Mouse (Mus musculus) liver, embryonic 14.5 days (tissue): ENCODE data around the gene Adgra1.

Experiments used
- CTCF ChIP-seq: IDR thresholded peaks from 2 replicates; pipeline ENCODE4 v1.5.1; 2016; ENCODE audit warnings: antibody characterized with exemption, low read depth, control low read depth
- EP300 ChIP-seq: IDR thresholded peaks from 2 replicates; pipeline ENCODE4 v1.6.1; 2016; ENCODE audit warnings: antibody characterized with exemption, low read depth

DNA sequence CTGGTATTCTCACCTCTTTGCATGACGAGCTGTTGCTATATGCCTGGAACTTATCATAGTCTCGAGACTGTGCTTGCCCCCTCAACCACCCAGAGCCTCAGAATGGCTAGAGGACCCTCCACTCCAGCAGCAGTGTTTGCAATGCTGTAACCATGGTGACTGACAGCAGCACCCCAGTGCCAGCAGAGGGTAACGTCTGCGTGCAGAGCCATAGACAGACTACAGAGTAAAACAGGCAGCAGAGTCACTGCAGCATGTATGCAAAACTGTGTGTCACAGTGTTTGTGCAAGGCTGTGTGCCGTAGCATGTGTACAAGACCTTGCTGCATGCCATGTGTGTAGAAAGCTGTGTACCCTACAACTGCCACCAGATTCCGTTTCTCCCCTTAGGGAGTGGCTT, 75.5 kb downstream of the Adgra1 start:
- TF ChIP-seq CTCF (no peak), EP300 (no peak)
